Mouse (Mus musculus) hematopoietic stem cell, adult 5-6 weeks (primary cell): Measurements from ENCODE around the gene Plpp7. TPM values are rescaled to one million over a fixed set of nuclear protein-coding genes. Genes with fewer than 3 reads are reported as not detected.

Experiments
- ATAC-seq, 2 experiments: fragments of 125-278 bp in 1 of 2; replicated peaks in 1 of 2; 2 replicates each; pipeline ENCODE4 v1.8.0; 2016 to 2017; ENCODE audit warnings: inconsistent platforms in 2 of 2, mild to moderate bottlenecking in 2 of 2, moderate number of reproducible peaks in 2 of 2, low read depth in 1 of 2, moderate TSS enrichment in 1 of 2; ENCODE audit not compliant: low FRiP score in 2 of 2, poor library complexity in 2 of 2, severe bottlenecking in 2 of 2, insufficient read depth in 1 of 2, low TSS enrichment in 1 of 2
- total RNA-seq: library from RNA; stranded (forward); fragments of 172-1452, 232-1000 nt; gene quantifications from 2 replicates; pipeline ENCODE4 v1.2.3, GENCODE M21; 2017

Plpp7 gene
- total RNA-seq, 1 experiment from 2014 or later, result 2.2 TPM

GRCm38 (mm10) chr2:32064913-32065312, 30.4 kb upstream of the Plpp7 start:
- ATAC-seq, result 0 out of 4 replicates have a peak, but pooled peaks have one; percentile 8 to 25

DNA sequence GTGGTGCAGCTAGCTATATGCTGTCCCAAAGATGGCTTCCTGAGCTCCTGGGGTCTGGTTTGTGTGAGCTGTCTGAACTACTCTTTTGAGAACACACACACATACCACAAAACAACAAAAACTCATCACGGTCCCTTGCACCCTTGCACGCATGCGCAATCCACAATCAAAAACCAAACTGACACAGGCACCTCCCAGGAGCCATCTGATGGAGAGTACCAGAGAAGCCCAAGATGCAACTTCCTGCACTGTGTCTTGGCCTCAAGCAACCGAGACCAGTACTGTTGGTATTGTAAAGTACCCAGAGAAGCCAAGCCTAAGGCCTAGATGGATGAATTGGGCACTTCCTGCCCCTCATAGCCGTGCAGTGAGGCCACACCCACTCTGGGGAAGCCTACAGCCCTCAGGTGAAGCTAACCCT, 29.9 kb upstream of the Plpp7 start:
- no peak for ATAC-seq

- no peak for ATAC-seq
These were observed 29.3 kb upstream of the Plpp7 start for GRCm38 (mm10) chr2:32066005-32066404.

- ATAC-seq, result no peak
These were observed 26.3 kb upstream of the Plpp7 start for GRCm38 (mm10) chr2:32068811-32069607.

DNA sequence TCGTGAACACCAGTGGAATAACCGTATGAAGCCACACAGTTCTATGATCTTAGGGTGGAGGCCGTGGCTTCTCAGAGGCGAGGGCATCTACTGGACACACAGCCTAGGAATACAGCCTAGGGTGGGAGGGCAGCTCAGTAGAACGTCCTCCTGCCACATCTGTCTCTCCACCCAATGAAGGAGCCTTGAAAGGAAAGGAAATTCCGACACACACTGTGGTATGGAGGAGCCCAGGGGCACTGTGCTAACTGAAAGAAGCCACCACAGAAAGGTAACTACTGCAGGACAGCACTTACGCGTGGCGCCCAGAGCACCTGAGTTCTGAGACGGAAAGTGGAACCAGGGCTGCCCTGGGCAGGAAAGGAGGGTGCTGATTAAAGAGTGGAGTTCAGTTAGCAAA, 24.6 kb upstream of the Plpp7 start:
- no peak for ATAC-seq

GRCm38 (mm10) chr2:32074404-32074803, 20.9 kb upstream of the Plpp7 start:
- no peak for ATAC-seq

DNA sequence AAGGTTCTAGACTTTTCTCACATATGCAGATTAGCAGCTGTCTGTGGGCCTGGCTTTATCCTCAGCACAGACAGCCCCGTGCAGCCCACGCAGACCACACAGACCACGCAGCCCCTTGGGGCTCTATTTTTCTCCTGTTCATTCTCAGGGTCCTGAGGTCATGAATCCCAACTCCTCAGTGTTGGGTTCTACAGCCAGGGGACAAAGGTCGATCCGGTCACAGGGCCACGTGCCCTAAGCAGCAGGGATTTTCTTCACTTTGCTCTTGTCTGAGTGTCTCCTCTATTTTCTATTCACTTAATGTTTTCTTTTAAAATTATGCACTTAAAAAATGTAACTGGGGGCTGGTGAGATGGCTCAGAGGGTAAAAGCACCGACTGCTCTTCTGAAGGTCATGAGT, 20.0 kb upstream of the Plpp7 start:
- no peak for ATAC-seq

GRCm38 (mm10) chr2:32077744-32078143, 17.6 kb upstream of the Plpp7 start:
- ATAC-seq, result no peak

- ATAC-seq, result peak; percentile 36 to 47
These were observed 16.8 kb upstream of the Plpp7 start for GRCm38 (mm10) chr2:32078522-32078921.

- ATAC-seq, result no peak
These were observed 16.1 kb upstream of the Plpp7 start for GRCm38 (mm10) chr2:32079191-32079725.

- no peak for ATAC-seq
These were observed 14.6 kb upstream of the Plpp7 start for GRCm38 (mm10) chr2:32080681-32081080.

GRCm38 (mm10) chr2:32081296-32081929, 13.9 kb upstream of the Plpp7 start:
- ATAC-seq, result peak in 1 of 2 experiments; percentile 37; a peak in 2 of 4 replicates

DNA sequence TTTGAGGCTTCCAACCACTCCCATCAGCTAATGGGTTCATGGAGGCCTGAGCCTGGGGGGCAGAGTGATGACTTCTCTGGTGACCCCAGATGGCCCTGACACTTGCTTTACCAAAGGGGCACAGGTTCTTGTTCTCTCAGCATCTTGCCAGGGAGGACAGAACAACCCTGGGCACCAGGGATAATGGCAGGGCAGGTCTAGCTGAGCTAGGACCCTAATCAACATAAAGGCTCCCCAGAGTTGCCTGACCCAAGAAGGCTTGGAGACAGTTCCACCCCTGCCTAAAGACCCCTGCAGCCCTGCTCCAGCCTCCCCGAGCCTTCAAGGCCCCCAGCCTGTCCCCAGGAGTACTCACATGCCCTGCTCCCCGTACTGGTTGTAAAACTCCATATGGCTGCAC, 13.1 kb upstream of the Plpp7 start:
- no peak for ATAC-seq

- peak; percentile 19 to 25; a peak in 1 of 4 replicates for ATAC-seq
These were observed 11.9 kb upstream of the Plpp7 start for GRCm38 (mm10) chr2:32083159-32084011.

GRCm38 (mm10) chr2:32084111-32084871, 11.0 kb upstream of the Plpp7 start, which contains the start of gene Fam78a:
Gene Fam78a, minus strand, starts transcription at chr2:32084857.
- ATAC-seq, result peak; percentile 25 to 27

GRCm38 (mm10) chr2:32084872-32085199, 10.5 kb upstream of the Plpp7 start:
- no peak; a peak in 1 of 4 replicates for ATAC-seq

- ATAC-seq, result no peak
These were observed 10.1 kb upstream of the Plpp7 start for GRCm38 (mm10) chr2:32085231-32085630.
